In genomic region chr7:105784556-105784955, GRCm38 (mm10) we compare ENCODE assay signal across 11 mouse cellular contexts. TPM values are rescaled to one million over a fixed set of nuclear protein-coding genes. Genes with fewer than 3 reads are reported as not detected.
DNase-seq lines count a peak whose midpoint lies in the region; ATAC-seq lines count a peak whose summit lies in the region.
"Had no signal": no experiment of that assay in that cellular context is flagged by ENCODE, and none has a peak within 500 bp of the region (broad histone marks: within the 10 kb centered on the region; RNA-seq: fewer than 3 reads in every experiment).

No protein-coding gene starts in this region.

- H3K4me2 ChIP-seq in intestine, embryonic 14.5 days (ENCODE audit: low read length), result peak overlapping the region; percentile 31
- H3K4me2 ChIP-seq in intestine, embryonic 16.5 days (ENCODE audit: low read depth, low read length), result no peak overlapping the region
- H3K4me2 ChIP-seq in embryonic facial prominence, embryonic 13.5 days, result peak overlapping the region; percentile 85
- H3K4me2 ChIP-seq in hindbrain, embryonic 12.5 days (replicated peaks), result peak overlapping the region; percentile 59
- H3K4me2 ChIP-seq in midbrain, embryonic 14.5 days (ENCODE audit: low read length), result peak overlapping the region; percentile 85

- H3K4me1 ChIP-seq in intestine, embryonic 14.5 days (replicated peaks; ENCODE audit: control insufficient read depth, insufficient read depth, low read length), result peaks cover 30% of the 10 kb centered on the region
- H3K4me1 ChIP-seq in intestine, embryonic 16.5 days (ENCODE audit: control insufficient read depth, insufficient read depth, low read length), result peaks cover 20% of the 10 kb centered on the region; the same call in 1 of the 2 replicates
- peaks cover 68% of the 10 kb centered on the region for H3K4me1 ChIP-seq in embryonic facial prominence, embryonic 13.5 days
- peaks cover 40% of the 10 kb centered on the region for H3K4me1 ChIP-seq in hindbrain, embryonic 12.5 days
- H3K4me1 ChIP-seq in midbrain, embryonic 14.5 days (ENCODE audit: control insufficient read depth, insufficient read depth, low read length), result peaks cover 42% of the 10 kb centered on the region

- WGBS in intestine, embryonic 14.5 days, result 29% methylated on average over 4 of the region's 4 CpGs
- WGBS in intestine, embryonic 16.5 days, result 33% methylated on average over 4 of the region's 4 CpGs
- WGBS in embryonic facial prominence, embryonic 13.5 days, result 17% methylated on average over 4 of the region's 4 CpGs
- 11% methylated on average over 4 of the region's 4 CpGs for WGBS in hindbrain, embryonic 12.5 days
- 14% methylated on average over 4 of the region's 4 CpGs for WGBS in midbrain, embryonic 14.5 days

- H3K27me3 ChIP-seq in intestine, embryonic 14.5 days (replicated peaks; ENCODE audit: control insufficient read depth, insufficient read depth, low read length), result no peaks in the 10 kb centered on the region
- H3K27me3 ChIP-seq in intestine, embryonic 16.5 days (replicated peaks; ENCODE audit: control insufficient read depth, insufficient read depth, low read length), result no peaks in the 10 kb centered on the region; the same call in 1 of the 2 replicates
- H3K27me3 ChIP-seq in embryonic facial prominence, embryonic 13.5 days, result no peaks in the 10 kb centered on the region
- H3K27me3 ChIP-seq in hindbrain, embryonic 12.5 days, result no peaks in the 10 kb centered on the region
- H3K27me3 ChIP-seq in midbrain, embryonic 14.5 days (ENCODE audit: control insufficient read depth, insufficient read depth, low read length), result no peaks in the 10 kb centered on the region

- no peak for ATAC-seq in intestine, embryonic 14.5 days (replicated peaks; ENCODE audit: low FRiP score, low TSS enrichment, low read depth)
- no peak for ATAC-seq in intestine, embryonic 16.5 days
- no peak for ATAC-seq in embryonic facial prominence, embryonic 13.5 days (ENCODE audit: insufficient number of reproducible peaks, insufficient read depth, low FRiP score, low TSS enrichment, low read depth)
- no peak for ATAC-seq in hindbrain, embryonic 12.5 days (ENCODE audit: low FRiP score)
- no peak for ATAC-seq in midbrain, embryonic 14.5 days (ENCODE audit: low FRiP score, low TSS enrichment)
- no peak for ATAC-seq in megakaryocyte-erythroid progenitor cell, adult 5-6 weeks (replicated peaks; ENCODE audit: low FRiP score, low TSS enrichment, poor library complexity, severe bottlenecking)
- ATAC-seq: activated CD4-positive, CD25-positive, alpha-beta regulatory T cell, adult 4 months had no signal

- no peak overlapping the region for H3K27ac ChIP-seq in intestine, embryonic 14.5 days (ENCODE audit: low read depth)
- no peak overlapping the region for H3K27ac ChIP-seq in intestine, embryonic 16.5 days (ENCODE audit: low read length)
- H3K27ac ChIP-seq in embryonic facial prominence, embryonic 13.5 days, result no peak overlapping the region
- 0 out of 2 replicates have a peak overlapping the region, but pooled peaks have one; percentile 7 for H3K27ac ChIP-seq in hindbrain, embryonic 12.5 days
- 0 out of 2 replicates have a peak overlapping the region, but pooled peaks have one; percentile 5 for H3K27ac ChIP-seq in midbrain, embryonic 14.5 days (replicated peaks; ENCODE audit: low read depth, low read length)
- H3K27ac ChIP-seq: macrophage had no signal

- H3K9me3 ChIP-seq in intestine, embryonic 14.5 days (ENCODE audit: control insufficient read depth, low read length), result no peaks in the 10 kb centered on the region
- H3K9me3 ChIP-seq in intestine, embryonic 16.5 days (ENCODE audit: control insufficient read depth, low read length), result no peaks in the 10 kb centered on the region
- H3K9me3 ChIP-seq in embryonic facial prominence, embryonic 13.5 days, result no peaks in the 10 kb centered on the region
- no peaks in the 10 kb centered on the region for H3K9me3 ChIP-seq in hindbrain, embryonic 12.5 days (replicated peaks)
- no peaks in the 10 kb centered on the region for H3K9me3 ChIP-seq in midbrain, embryonic 14.5 days (ENCODE audit: control insufficient read depth, low read length)

- DNase-seq in intestine, embryonic 14.5 days (ENCODE audit: low spot score), result no peak
- DNase-seq in midbrain, embryonic 14.5 days, result no peak
- DNase-seq in frontal cortex, postnatal 10 days (ENCODE audit: low spot score in 2 of 2), result no peak
- DNase-seq: cerebellum, adult 11 months; thymus, adult 18-20 months had no signal

- no peak overlapping the region for H3K9ac ChIP-seq in intestine, embryonic 14.5 days (ENCODE audit: low read length)
- no peak overlapping the region for H3K9ac ChIP-seq in intestine, embryonic 16.5 days (ENCODE audit: low read depth, low read length)
- H3K9ac ChIP-seq in embryonic facial prominence, embryonic 13.5 days, result peak overlapping the region; percentile 55
- H3K9ac ChIP-seq in hindbrain, embryonic 12.5 days, result peak overlapping the region; percentile 36; the same call in 1 of the 2 replicates
- peak overlapping the region; percentile 100; the same call in 1 of the 2 replicates for H3K9ac ChIP-seq in midbrain, embryonic 14.5 days (replicated peaks; ENCODE audit: low read length)

- H3K4me3 ChIP-seq in intestine, embryonic 14.5 days (ENCODE audit: low read depth, low read length), result no peak overlapping the region
- no peak overlapping the region for H3K4me3 ChIP-seq in intestine, embryonic 16.5 days (ENCODE audit: low read length)
- peak overlapping the region; percentile 75 for H3K4me3 ChIP-seq in embryonic facial prominence, embryonic 13.5 days
- H3K4me3 ChIP-seq in hindbrain, embryonic 12.5 days, result peak overlapping the region; percentile 93
- peak overlapping the region; percentile 7; the same call in 1 of the 2 replicates for H3K4me3 ChIP-seq in midbrain, embryonic 14.5 days (replicated peaks; ENCODE audit: low read depth, low read length)

- H3K36me3 ChIP-seq in intestine, embryonic 14.5 days (ENCODE audit: control insufficient read depth, insufficient read depth, low read length), result peaks cover 27% of the 10 kb centered on the region
- H3K36me3 ChIP-seq in intestine, embryonic 16.5 days (ENCODE audit: control insufficient read depth, insufficient read depth, low read length), result no peaks in the 10 kb centered on the region
- H3K36me3 ChIP-seq in embryonic facial prominence, embryonic 13.5 days, result peaks cover 35% of the 10 kb centered on the region
- H3K36me3 ChIP-seq in hindbrain, embryonic 12.5 days, result peaks cover 54% of the 10 kb centered on the region
- H3K36me3 ChIP-seq in midbrain, embryonic 14.5 days (ENCODE audit: control insufficient read depth, insufficient read depth, low read length), result peaks cover 63% of the 10 kb centered on the region

RNA-seq across cellular contexts. Expression of gene Dchs1, which starts 2.9 kb away (rescaled TPM):
- 17.5 and 18.7 TPM in 2 replicates for polyA plus RNA-seq in intestine, embryonic 14.5 days (2014; fragmentation: Nextera tagmentation; extraction: Ambion mirVana)
- polyA plus RNA-seq in intestine, embryonic 16.5 days (2015; fragmentation: Nextera tagmentation; extraction: Ambion mirVana), result 4.9 and 5.2 TPM in 2 replicates
- polyA plus RNA-seq in embryonic facial prominence, embryonic 13.5 days (2015; fragmentation: Nextera tagmentation; extraction: Ambion mirVana), result 21.0 and 21.5 TPM in 2 replicates
- polyA plus RNA-seq in hindbrain, embryonic 12.5 days (2016; fragmentation: Nextera tagmentation; extraction: Ambion mirVana), result 26.9 and 28.6 TPM in 2 replicates
- 22.4 and 26.1 TPM in 2 replicates for polyA plus RNA-seq in midbrain, embryonic 14.5 days (2014; fragmentation: Nextera tagmentation; extraction: Ambion mirVana)
- total RNA-seq in megakaryocyte-erythroid progenitor cell, adult 5-6 weeks (2014; fragmentation: Nextera tagmentation), result not detected in 2 replicates
- not detected in 2 replicates for total RNA-seq in megakaryocyte-erythroid progenitor cell, adult 5-6 weeks (2017)
- polyA plus RNA-seq: activated CD4-positive, CD25-positive, alpha-beta regulatory T cell, adult 4 months had no signal

RNA-seq across cellular contexts. Expression of gene Mrpl17, which starts 26.3 kb away (rescaled TPM):
- 379 and 393 TPM in 2 replicates for polyA plus RNA-seq in intestine, embryonic 14.5 days (2014; fragmentation: Nextera tagmentation; extraction: Ambion mirVana)
- polyA plus RNA-seq in intestine, embryonic 16.5 days (2015; fragmentation: Nextera tagmentation; extraction: Ambion mirVana), result 373 and 394 TPM in 2 replicates
- 321 and 381 TPM in 2 replicates for polyA plus RNA-seq in embryonic facial prominence, embryonic 13.5 days (2015; fragmentation: Nextera tagmentation; extraction: Ambion mirVana)
- 218 and 251 TPM in 2 replicates for polyA plus RNA-seq in hindbrain, embryonic 12.5 days (2016; fragmentation: Nextera tagmentation; extraction: Ambion mirVana)
- 186 and 200 TPM in 2 replicates for polyA plus RNA-seq in midbrain, embryonic 14.5 days (2014; fragmentation: Nextera tagmentation; extraction: Ambion mirVana)
- total RNA-seq in megakaryocyte-erythroid progenitor cell, adult 5-6 weeks (2014; fragmentation: Nextera tagmentation), result 144 and 184 TPM in 2 replicates
- total RNA-seq in megakaryocyte-erythroid progenitor cell, adult 5-6 weeks (2017), result 31.6 and 60.6 TPM in 2 replicates

RNA-seq across cellular contexts. Expression of gene Tpp1, which starts 32.5 kb away (rescaled TPM):
- 74.1 and 85.8 TPM in 2 replicates for polyA plus RNA-seq in intestine, embryonic 14.5 days (2014; fragmentation: Nextera tagmentation; extraction: Ambion mirVana)
- 152 and 191 TPM in 2 replicates for polyA plus RNA-seq in intestine, embryonic 16.5 days (2015; fragmentation: Nextera tagmentation; extraction: Ambion mirVana)
- 44.0 and 45.8 TPM in 2 replicates for polyA plus RNA-seq in embryonic facial prominence, embryonic 13.5 days (2015; fragmentation: Nextera tagmentation; extraction: Ambion mirVana)
- 47.4 and 49.5 TPM in 2 replicates for polyA plus RNA-seq in hindbrain, embryonic 12.5 days (2016; fragmentation: Nextera tagmentation; extraction: Ambion mirVana)
- 22.5 and 49.5 TPM in 2 replicates for polyA plus RNA-seq in midbrain, embryonic 14.5 days (2014; fragmentation: Nextera tagmentation; extraction: Ambion mirVana)
- 80.7 and 98.6 TPM in 2 replicates for total RNA-seq in megakaryocyte-erythroid progenitor cell, adult 5-6 weeks (2014; fragmentation: Nextera tagmentation)
- total RNA-seq in megakaryocyte-erythroid progenitor cell, adult 5-6 weeks (2017), result 26.8 and 37.9 TPM in 2 replicates

RNA-seq across cellular contexts. Expression of gene Taf10, which starts 40.4 kb away (rescaled TPM):
- polyA plus RNA-seq in intestine, embryonic 14.5 days (2014; fragmentation: Nextera tagmentation; extraction: Ambion mirVana), result 163 and 185 TPM in 2 replicates
- 114 and 119 TPM in 2 replicates for polyA plus RNA-seq in intestine, embryonic 16.5 days (2015; fragmentation: Nextera tagmentation; extraction: Ambion mirVana)
- 126 and 137 TPM in 2 replicates for polyA plus RNA-seq in embryonic facial prominence, embryonic 13.5 days (2015; fragmentation: Nextera tagmentation; extraction: Ambion mirVana)
- 146 and 171 TPM in 2 replicates for polyA plus RNA-seq in hindbrain, embryonic 12.5 days (2016; fragmentation: Nextera tagmentation; extraction: Ambion mirVana)
- polyA plus RNA-seq in midbrain, embryonic 14.5 days (2014; fragmentation: Nextera tagmentation; extraction: Ambion mirVana), result 131 and 152 TPM in 2 replicates
- total RNA-seq in megakaryocyte-erythroid progenitor cell, adult 5-6 weeks (2014; fragmentation: Nextera tagmentation), result 333 and 378 TPM in 2 replicates
- 181 and 219 TPM in 2 replicates for total RNA-seq in megakaryocyte-erythroid progenitor cell, adult 5-6 weeks (2017)

RNA-seq across cellular contexts. Expression of gene Rrp8, which starts 47.4 kb away (rescaled TPM):
- 36.7 and 41.8 TPM in 2 replicates for polyA plus RNA-seq in intestine, embryonic 14.5 days (2014; fragmentation: Nextera tagmentation; extraction: Ambion mirVana)
- polyA plus RNA-seq in intestine, embryonic 16.5 days (2015; fragmentation: Nextera tagmentation; extraction: Ambion mirVana), result 26.2 and 32.6 TPM in 2 replicates
- 43.4 and 48.9 TPM in 2 replicates for polyA plus RNA-seq in embryonic facial prominence, embryonic 13.5 days (2015; fragmentation: Nextera tagmentation; extraction: Ambion mirVana)
- 32.7 and 36.6 TPM in 2 replicates for polyA plus RNA-seq in hindbrain, embryonic 12.5 days (2016; fragmentation: Nextera tagmentation; extraction: Ambion mirVana)
- 18.6 and 24.4 TPM in 2 replicates for polyA plus RNA-seq in midbrain, embryonic 14.5 days (2014; fragmentation: Nextera tagmentation; extraction: Ambion mirVana)
- 46.4 and 52.3 TPM in 2 replicates for total RNA-seq in megakaryocyte-erythroid progenitor cell, adult 5-6 weeks (2014; fragmentation: Nextera tagmentation)
- 42.7 and 85.2 TPM in 2 replicates for total RNA-seq in megakaryocyte-erythroid progenitor cell, adult 5-6 weeks (2017)

Comparison
In these comparisons a context has a peak if more than half of its experiments do, and no peak if none do; other contexts are left out.
1. H3K27ac ChIP-seq: peak in hindbrain, embryonic 12.5 days (single experiment) and midbrain, embryonic 14.5 days (single experiment); none in intestine, embryonic 14.5 days (single experiment), intestine, embryonic 16.5 days (single experiment) and embryonic facial prominence, embryonic 13.5 days (single experiment).
2. H3K4me3 ChIP-seq: peak in embryonic facial prominence, embryonic 13.5 days (single experiment), hindbrain, embryonic 12.5 days (single experiment) and midbrain, embryonic 14.5 days (single experiment); none in intestine, embryonic 14.5 days (single experiment) and intestine, embryonic 16.5 days (single experiment).
3. H3K9ac ChIP-seq: peak in embryonic facial prominence, embryonic 13.5 days (single experiment), hindbrain, embryonic 12.5 days (single experiment) and midbrain, embryonic 14.5 days (single experiment); none in intestine, embryonic 14.5 days (single experiment) and intestine, embryonic 16.5 days (single experiment).